Mouse (Mus musculus): ENCODE measurements around the gene Tmem240.
A peak's percentile ranks its signal among the peaks of the same experiment; 100 is the strongest.
"Not testable (repeated sequence)": the region's sequence is repeated elsewhere in the genome, so short reads cannot be mapped to it uniquely, and the experiment has no call there.

Tmem240 gene

GRCm38 (mm10) chr4:155734350-155734941, at the start of gene Tmem240:
TSS of gene Tmem240 (plus strand) at chr4:155734800.
- peak; percentile 74 for DNase-seq (ENCODE audit: low spot score)

GRCm38 (mm10) chr4:155687764-155688163, 46.8 kb upstream of the Tmem240 start:
- not testable (repeated sequence) for DNase-seq (ENCODE audit: low spot score)

GRCm38 (mm10) chr4:155690571-155691375, 43.8 kb upstream of the Tmem240 start:
- no peak for DNase-seq (ENCODE audit: low spot score)

- DNase-seq (ENCODE audit: low spot score) = no peak
Measured at GRCm38 (mm10) chr4:155692421-155692820, 42.2 kb upstream of the Tmem240 start.

- no peak for DNase-seq (ENCODE audit: low spot score)
Measured at GRCm38 (mm10) chr4:155694111-155694481, 40.5 kb upstream of the Tmem240 start, which contains the start of gene Fndc10. TSS of gene Fndc10 (plus strand) at chr4:155694342.

- peak; percentile 46 for DNase-seq (ENCODE audit: low spot score)
Measured at GRCm38 (mm10) chr4:155694482-155695401, 39.9 kb upstream of the Tmem240 start.

- DNase-seq (ENCODE audit: low spot score) = no peak
Measured at GRCm38 (mm10) chr4:155695531-155696062, 39.0 kb upstream of the Tmem240 start.

- no peak for DNase-seq (ENCODE audit: low spot score)
Measured at GRCm38 (mm10) chr4:155696261-155697255, 38.0 kb upstream of the Tmem240 start.

GRCm38 (mm10) chr4:155700425-155700824, 34.2 kb upstream of the Tmem240 start:
- no peak for DNase-seq (ENCODE audit: low spot score)

- DNase-seq (ENCODE audit: low spot score) = no peak
Measured at GRCm38 (mm10) chr4:155703425-155703929, 31.1 kb upstream of the Tmem240 start.

GRCm38 (mm10) chr4:155704721-155705591, 29.6 kb upstream of the Tmem240 start, which contains the start of gene Ssu72:
TSS of gene Ssu72 (plus strand) at chr4:155704800.
- peak; percentile 88 for DNase-seq (ENCODE audit: low spot score)

GRCm38 (mm10) chr4:155705592-155705929, 29.0 kb upstream of the Tmem240 start:
- DNase-seq (ENCODE audit: low spot score) = no peak

GRCm38 (mm10) chr4:155708582-155708981, 26.0 kb upstream of the Tmem240 start:
- DNase-seq (ENCODE audit: low spot score) = no peak

- no peak for DNase-seq (ENCODE audit: low spot score)
Measured at GRCm38 (mm10) chr4:155708988-155709387, 25.6 kb upstream of the Tmem240 start.

GRCm38 (mm10) chr4:155710521-155711252, 23.9 kb upstream of the Tmem240 start:
- no peak for DNase-seq (ENCODE audit: low spot score)

GRCm38 (mm10) chr4:155721668-155722083, 12.9 kb upstream of the Tmem240 start:
- DNase-seq (ENCODE audit: low spot score) = no peak

GRCm38 (mm10) chr4:155727993-155728392, 6.6 kb upstream of the Tmem240 start:
- no peak for DNase-seq (ENCODE audit: low spot score)

- no peak for DNase-seq (ENCODE audit: low spot score)
Measured at GRCm38 (mm10) chr4:155733267-155733666, 1.3 kb upstream of the Tmem240 start.

All from ovary, postnatal 14 days (tissue).